Mouse (Mus musculus): ENCODE results near the gene Serinc3. TPM values are rescaled to one million over a fixed set of nuclear protein-coding genes. Genes with fewer than 3 reads are reported as not detected.

Gene Serinc3
- polyA plus RNA-seq (2012; rRNA removed), result 101 and 104 TPM in 2 replicates

DNA sequence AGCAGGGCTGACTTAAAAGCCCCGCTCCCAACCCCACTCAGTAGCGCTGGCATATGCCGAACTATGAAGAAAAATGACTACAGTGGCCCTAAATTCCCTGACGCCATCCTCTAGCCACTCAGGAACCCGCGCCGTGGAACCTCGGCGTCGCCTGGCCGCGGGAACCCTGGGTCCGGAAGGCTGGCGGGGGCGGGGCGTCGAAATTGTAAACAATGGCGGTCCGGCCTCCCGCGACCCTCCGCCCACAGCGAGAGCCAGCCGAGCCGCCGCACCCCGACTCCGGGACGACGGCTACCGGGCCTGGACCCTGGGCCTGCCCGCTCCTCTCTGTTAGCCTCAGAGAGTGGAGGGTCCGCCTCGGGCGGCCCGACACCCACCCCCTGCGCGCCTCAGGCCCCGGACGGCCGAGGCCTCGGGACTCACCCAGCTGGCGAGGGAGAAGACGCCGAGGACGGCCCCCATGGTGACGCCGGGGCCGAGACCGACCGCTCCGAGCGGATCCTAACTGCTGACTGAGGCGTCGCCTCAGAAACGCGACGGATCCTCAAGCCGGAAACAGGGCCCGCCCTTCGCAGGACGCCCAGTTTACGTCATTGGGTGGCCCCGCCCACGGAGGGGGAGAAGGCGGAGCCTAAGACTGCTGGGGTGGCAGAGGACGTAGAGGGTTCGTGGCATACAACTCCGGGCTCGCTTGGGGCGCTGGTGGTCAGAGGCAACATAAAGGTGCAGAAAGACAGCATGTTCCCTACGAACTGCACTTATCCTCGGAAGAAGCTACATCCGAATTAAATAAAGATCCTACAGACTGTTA is at the start of gene Serinc3:
Gene Serinc3 (minus strand): TSS at position 557 of the 811 bp plus-strand sequence.

DNA sequence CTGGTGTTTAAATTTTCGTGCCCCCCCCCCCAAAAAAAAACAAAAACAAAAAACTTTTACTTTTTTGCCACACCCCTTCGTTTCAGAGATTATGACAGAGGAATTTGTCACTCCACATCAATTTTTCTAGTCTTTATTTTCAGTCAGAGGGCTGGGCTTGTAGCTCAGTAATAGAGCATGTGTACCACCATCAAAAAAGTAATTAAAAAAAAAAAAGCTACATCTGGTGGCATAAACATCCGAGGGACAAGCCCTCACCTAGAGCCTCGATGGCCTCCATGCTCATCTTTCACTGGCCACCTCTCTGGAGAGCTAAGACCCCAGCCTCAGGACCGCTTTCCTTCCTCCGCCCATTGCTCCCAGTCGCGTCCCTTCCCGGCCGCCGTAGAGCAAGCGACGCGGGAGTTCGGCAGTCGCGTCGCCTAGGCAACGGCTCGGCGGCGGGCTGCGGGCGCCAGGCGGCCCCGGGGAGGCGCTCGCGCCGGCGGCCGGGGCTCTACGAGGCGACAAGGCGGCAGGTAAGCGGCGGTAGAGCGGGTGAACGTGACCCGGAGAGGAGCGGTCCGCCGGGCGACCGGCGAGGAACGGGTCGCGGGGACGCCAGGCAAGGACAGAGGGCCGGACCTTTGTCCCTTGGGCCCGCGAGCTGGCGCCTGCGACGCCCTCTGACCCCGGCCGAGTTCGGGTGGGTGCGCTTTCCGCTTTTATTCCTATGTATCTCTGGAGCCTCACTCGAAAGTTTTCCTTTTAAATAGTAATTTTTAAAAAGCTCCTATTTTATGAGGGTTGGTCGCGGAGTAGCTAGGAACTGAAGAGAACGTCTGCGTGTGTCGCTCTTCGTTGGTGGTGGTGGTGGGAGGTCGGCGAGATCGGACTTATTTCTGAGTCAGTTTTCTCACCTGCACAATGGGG is 13.3 kb upstream of the Serinc3 start, which contains the start of gene Pkig:
Gene Pkig (plus strand): TSS at position 412 of the 912 bp plus-strand sequence.

DNA sequence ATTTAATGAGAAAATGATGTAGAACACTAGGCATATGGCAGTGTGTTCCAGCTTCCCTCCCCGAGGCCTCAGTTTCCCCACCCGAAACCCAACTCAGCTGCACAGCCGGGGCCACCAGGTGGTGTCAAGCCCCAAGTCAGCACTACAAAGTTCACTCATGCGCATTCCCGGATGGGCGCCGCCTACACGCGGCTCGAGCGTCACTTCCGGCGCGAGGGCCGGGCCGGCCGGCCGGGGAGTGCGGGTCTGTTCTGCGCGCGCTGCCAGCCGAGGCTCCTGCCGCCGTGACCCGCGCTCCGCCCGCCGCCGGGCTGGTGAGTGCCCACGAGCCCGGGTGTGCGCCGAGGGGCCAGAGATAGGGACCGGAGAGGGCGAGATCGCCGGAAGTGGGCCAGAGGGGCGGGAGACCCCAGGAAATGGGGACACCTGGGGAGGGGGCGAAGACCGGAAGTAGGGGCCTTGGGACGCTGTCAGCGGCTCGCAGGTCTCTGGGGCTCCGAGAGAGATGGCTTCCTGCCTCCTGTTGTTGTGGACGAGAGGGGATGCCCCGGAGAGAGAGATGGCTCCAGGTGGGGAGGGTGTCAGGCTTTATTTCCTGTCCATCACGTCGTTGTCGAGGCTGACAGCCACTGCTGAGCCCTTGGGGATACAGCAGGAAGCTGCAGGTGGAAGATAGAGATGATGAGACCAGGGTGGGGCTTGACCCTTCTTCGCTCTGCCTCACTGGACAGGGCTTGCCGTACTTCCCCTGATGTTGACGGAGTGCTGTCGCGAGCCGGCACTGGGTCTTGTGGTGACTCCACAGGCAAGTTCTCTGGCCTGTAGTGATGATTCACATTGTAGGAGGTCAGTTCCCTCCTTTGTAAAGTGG is 42.6 kb downstream of the Serinc3 start, which contains the start of gene Ttpal:
Gene Ttpal (plus strand): TSS at position 214 of the 871 bp plus-strand sequence.

Other genes with a start within 250 kb of the Serinc3 start
- 1.3 and 2.1 TPM in 2 replicates for gene Jph2, start 247.1 kb downstream of the Serinc3 start, polyA plus RNA-seq (2012; rRNA removed)
- gene Oser1, start 220.4 kb downstream of the Serinc3 start, polyA plus RNA-seq (2012; rRNA removed), result 27.2 and 27.8 TPM in 2 replicates
- 137 and 146 TPM in 2 replicates for gene Gdap1l1, start 206.7 kb downstream of the Serinc3 start, polyA plus RNA-seq (2012; rRNA removed)
- 7.1 and 7.4 TPM in 2 replicates for gene Fitm2, start 172.5 kb downstream of the Serinc3 start, polyA plus RNA-seq (2012; rRNA removed)
- 0.14 and 0.27 TPM in 2 replicates for gene R3hdml, start 152.8 kb downstream of the Serinc3 start, polyA plus RNA-seq (2012; rRNA removed)
- gene Hnf4a, start 138.3 kb downstream of the Serinc3 start, polyA plus RNA-seq (2012; rRNA removed), result 0.03 TPM in 2 replicates
- gene Ttpal, start 42.8 kb downstream of the Serinc3 start, polyA plus RNA-seq (2012; rRNA removed), result 28.1 and 28.4 TPM in 2 replicates
- 72.6 and 78.2 TPM in 2 replicates for gene Pkig, start 13.3 kb upstream of the Serinc3 start, polyA plus RNA-seq (2012; rRNA removed)
- gene Ada, start 105.1 kb upstream of the Serinc3 start, polyA plus RNA-seq (2012; rRNA removed), result 4.0 and 4.4 TPM in 2 replicates
- gene Ccn5, start 175.7 kb upstream of the Serinc3 start, polyA plus RNA-seq (2012; rRNA removed), result 0.23 and 0.37 TPM in 2 replicates
- 0.12 TPM in 1 of 2 replicates, not detected in the other for gene Kcnk15, start 208.5 kb upstream of the Serinc3 start, polyA plus RNA-seq (2012; rRNA removed)

Measured in central nervous system, embryonic 18 days (tissue).